Mouse (Mus musculus) neural tube, embryonic 10.5 days (tissue): Measurements from ENCODE around the gene Gm6525.

Source experiments
- DNase-seq: peaks from one replicate; pipeline ENCODE4 v3.0.0-alpha.2; 2017; ENCODE audit warnings: low spot score; ENCODE audit errors: extremely low spot score

The Gm6525 gene

GRCm38 (mm10) chr3:84169393-84170005 lies 4.4 kb upstream of the Gm6525 start:
- DNase-seq, result no peak

DNA sequence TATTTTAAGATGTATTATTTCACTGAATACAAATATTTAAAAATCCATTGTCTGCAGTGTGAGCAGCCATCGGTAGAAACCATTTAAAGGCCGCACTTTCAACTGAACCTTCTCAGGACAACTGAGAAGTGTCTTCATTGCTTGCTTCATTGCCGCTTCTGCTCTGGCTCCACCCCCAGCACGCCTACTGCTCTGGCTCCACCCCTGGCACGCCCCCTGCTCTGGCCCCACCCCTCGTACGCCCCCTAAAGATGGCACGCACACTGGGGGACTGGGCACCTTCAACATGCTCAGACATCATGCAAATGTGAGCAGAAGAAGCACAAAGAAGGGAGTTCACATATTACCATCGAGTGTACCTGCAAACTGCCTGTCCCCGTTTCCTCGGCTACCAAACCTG lies 1.5 kb upstream of the Gm6525 start:
- DNase-seq, result no peak

DNA sequence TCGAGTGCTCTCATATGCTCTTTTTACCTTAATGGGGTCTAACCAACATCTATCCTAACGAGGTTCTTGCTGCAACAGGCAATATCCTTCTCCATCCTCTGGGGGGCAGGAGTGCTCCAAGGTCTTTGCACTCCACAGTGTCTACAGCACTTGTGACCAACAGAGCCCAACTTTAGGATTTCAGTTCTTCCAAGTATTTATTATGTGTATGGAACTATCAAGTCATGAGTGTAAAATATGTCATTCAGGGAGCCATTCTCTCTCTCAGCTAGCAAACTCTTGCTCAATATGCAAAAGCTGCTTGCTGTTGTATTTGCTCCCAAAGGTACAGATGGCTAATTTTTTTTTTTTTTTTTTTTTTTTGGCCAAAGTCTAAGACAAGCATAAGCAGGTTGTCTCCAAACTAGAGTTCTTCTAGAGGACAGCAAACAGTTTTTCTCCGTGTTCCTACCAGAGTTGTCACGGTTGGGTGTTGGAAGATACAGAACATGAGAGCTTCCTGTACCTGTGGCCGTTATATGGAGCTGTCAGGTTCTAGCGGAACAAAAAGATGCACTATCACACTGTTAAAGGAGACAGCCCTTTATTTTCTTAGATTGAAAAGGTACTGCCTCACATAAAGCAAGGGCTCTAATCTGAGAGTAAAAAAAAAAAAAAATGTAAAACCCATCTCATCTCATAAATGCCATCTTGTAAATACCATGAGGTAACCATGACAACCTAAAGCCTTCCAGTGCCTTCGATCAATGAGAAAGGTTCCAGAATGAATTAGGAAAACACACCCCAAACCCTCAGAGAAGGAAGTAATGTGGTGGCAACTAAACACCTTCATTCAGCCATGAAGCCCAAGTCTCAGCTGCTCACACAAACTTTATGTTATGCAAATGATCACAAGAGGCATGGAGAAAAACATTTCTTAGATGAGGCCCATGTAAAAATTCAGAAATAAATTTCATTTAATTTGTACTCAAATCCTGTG lies 1.7 kb downstream of the Gm6525 start:
- DNase-seq, result peak; percentile 53

DNA sequence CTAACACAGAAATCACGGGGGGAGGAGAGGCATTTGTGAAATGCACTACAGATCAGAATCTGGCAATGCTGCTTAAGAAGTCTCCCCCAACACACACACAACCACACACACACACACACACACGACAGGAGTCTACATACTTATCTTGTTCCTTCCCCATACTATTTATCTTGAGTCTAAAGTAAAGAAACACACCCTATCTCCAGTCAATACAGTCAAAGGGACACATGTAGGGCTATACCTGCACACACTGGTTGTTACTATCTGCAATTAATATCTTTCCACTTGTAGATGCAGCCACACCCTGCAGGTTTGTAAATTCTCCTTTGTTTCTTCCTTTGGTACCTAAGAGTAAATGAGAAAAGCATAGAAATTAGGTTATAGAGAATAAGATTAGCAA lies 3.9 kb downstream of the Gm6525 start:
- DNase-seq, result no peak

GRCm38 (mm10) chr3:84180304-84180703 lies 6.4 kb downstream of the Gm6525 start:
- no peak for DNase-seq

GRCm38 (mm10) chr3:84181102-84181501 lies 7.2 kb downstream of the Gm6525 start:
- DNase-seq, result no peak

GRCm38 (mm10) chr3:84181717-84182116 lies 7.8 kb downstream of the Gm6525 start:
- DNase-seq, result no peak

- no peak for DNase-seq
These were observed 15.8 kb downstream of the Gm6525 start for GRCm38 (mm10) chr3:84189629-84190173.

DNA sequence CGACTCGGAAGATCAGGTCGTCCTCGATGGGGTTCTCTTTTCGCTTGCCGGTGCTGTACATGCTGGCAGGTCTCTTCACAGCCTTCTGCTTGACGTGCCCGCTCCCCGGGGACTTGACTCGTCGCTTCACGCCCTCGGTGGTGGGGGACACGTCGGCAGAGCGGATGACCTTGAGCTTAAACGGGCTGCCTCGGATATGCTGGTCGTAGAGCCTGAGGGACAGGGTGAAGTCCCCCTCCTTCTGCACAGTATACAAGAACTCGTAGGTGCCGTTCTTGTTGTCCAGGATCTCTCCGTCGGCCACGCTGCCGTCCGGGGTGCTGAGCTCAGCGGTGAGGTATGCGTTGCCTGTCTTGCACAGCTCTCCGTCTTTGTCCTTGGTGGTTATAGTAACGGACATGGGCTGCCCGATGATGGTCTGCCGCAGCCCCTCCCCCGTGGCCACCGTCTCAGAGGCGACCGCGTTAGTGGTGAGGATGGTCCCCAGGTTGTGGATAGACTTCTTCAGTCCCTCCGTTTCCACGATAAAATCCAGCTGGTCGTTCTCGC lies 16.7 kb downstream of the Gm6525 start:
- peak; percentile 45 for DNase-seq

DNA sequence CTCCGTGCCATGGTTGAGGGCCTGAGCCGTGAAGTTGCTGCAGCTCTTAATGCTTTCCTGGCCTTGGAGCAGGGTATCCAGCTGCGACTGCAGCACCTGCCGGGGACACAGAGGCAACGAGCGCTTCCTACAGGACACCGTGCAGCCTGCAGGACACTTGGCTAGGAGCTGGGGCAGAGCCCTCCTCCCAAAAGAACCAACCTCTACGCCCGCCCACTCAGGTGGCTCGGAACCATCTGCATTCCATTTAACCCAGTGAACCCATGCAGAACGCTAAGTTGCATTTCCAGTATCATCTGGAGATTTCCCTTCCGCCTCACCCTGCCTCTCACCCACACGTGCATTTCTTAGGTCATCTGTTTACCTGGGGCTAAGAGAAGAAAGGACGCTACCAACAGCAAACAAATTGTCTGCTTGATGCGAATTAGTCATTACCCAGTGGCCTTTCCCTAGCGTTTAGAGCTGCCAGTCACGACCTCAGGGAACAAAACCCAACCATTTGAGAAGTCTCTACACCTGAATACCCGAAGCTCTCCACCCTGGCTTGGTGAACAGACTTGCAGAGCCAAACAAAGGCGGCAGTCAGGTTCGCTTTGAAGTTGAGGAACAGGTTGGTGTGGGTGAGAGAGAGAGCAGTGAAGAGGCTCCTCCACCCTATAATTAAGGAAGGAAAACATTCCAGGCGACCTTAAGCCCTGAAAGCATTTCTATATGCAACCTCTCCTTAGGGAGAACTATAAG lies 17.4 kb downstream of the Gm6525 start:
- no peak for DNase-seq

DNA sequence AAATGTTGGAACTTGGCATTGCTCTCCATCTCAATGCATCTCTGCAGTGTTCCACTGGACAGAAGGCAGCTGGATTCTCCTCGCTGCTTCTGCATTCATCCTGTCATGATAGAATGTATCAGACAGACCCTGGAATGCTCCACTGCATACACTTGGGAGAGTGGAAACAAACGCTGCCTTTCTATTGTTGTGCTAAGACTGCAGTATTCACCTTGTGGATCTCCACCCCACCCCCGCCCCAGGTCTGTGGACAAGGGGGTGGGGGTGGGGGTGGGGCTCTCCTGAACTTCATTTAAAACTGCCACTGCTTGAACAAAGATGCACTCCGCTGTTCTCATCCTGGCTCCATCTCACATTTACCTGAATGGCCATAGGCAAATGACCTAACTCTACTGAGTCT lies 20.0 kb downstream of the Gm6525 start:
- no peak for DNase-seq

DNA sequence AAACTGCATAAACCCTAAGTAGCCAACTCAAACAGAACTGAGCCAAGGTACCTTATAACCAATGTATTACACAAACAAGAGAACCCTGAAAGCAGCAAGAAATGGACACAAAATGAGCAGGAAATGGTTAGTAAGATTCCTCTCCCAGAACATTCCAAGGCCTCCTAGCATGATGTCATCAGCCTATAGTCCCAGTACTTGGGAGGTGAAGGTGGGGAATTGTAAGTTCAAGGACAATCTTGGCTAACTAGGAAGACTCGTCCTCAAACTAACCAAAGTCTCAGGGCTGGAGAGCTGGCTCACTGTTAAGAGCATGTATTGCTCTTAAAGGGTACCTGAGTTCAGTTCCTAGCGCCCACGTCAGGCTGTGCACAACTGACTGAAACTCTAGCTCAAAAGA lies 24.3 kb downstream of the Gm6525 start:
- no peak for DNase-seq

- no peak for DNase-seq
These were observed 25.6 kb downstream of the Gm6525 start for GRCm38 (mm10) chr3:84199516-84199915.

DNA sequence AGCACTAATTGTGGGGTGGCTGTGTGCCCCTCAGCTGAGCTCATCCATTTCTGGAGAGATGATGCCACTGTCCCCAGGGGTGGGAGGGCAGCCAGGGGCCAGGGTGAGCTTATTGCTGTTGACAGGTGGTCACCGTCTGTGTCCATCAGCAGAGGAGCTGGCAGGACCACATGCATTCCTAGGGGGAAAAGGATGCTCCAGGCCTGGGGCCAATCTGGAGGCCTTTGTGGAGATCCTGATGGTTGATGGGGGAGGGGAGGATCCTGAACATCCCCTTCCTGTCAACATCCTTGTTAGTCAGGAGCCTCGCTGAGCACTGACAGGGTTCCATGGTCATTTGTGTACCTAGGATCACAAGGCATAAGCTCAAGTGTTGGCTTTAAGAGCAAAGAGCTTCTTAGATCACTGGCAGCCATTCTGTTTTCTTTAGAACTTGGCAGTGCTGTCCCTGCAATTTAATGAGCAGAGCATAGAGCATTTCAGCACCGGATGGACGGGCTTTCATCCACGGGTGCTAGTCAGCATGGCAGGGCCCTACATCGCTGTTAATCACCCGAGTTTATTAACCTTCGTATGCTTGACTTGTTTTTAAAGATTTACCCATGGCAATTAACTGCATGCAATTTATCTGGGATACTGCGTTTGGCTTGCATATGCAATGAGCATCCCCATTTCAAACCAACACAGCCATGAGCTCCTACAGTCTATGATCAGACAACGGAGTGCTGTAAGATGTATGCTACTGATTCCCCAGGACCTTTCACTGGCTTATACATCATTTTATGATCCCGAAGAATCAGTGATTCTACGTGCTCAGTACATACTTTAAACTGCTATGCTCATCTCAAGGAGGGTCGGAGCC lies 26.9 kb downstream of the Gm6525 start:
- no peak for DNase-seq

- no peak for DNase-seq
These were observed 30.7 kb downstream of the Gm6525 start for GRCm38 (mm10) chr3:84204640-84205039.

- no peak for DNase-seq
These were observed 31.7 kb downstream of the Gm6525 start for GRCm38 (mm10) chr3:84205650-84206049.

DNA sequence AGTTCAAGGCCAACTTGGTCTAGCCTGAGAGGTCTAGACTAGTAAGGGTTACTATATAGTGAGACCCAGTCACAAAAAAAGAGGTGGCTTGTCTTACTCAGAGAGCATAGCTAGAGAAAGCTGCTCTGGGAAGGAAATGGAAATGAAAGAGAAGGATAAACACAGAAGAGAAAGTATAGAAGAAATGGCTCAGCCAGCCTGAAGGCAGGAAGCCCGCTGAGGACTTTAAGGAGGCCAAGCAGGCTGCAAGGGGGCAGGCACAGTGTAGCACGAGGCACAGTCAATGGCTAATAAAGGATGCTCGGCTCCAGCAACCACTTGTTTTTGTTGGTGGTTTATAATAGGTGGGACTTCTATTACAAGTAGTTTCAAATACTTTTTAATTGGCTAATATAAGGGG lies 32.2 kb downstream of the Gm6525 start:
- no peak for DNase-seq

- no peak for DNase-seq
These were observed 33.5 kb downstream of the Gm6525 start for GRCm38 (mm10) chr3:84207366-84207765.

DNA sequence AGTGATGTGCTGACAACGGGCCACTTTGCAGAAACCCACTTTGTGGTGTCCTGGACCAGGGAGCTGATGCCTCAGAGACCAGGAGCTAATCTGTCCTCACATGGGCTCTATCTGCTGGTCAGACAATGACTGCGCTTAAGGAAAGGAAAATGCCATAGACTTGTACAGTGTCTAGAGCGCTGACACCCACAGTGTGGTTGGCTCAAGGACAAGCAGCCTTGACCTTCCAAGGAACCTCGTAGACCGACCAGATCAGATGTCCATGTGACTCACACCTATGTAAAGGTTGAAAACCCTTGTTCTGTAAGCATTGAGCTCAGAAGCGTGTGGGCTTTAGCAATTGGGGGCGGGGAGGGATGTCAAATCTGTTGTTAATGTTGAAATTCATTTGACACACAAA lies 34.6 kb downstream of the Gm6525 start:
- DNase-seq, result no peak

GRCm38 (mm10) chr3:84208917-84209513 lies 35.1 kb downstream of the Gm6525 start:
- no peak for DNase-seq
